In the genomic region with DNA sequence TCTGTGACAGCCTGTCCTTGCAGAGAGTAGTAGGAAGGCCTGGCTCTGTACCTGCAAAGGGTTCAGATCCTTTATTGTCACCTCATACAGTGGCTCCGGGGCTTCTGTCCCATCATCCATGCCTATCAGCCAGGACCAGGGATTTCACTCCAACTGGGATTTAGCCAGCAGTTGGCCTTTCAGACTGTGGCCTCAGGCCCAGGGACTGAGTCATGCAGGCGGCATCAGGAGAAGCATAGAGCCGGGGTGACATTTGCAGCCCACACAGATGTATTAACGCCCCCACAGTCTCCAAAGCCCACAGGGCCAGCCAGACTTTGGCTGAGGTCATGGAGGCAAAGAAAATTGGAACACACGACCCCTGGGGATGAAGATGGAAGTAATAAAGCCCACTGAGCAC, we compare ENCODE assay signal across 17 mouse cellular contexts.
DNase-seq lines count a peak whose midpoint lies in the region; TF ChIP-seq lines count a peak whose summit lies in the region.
"Had no signal": no experiment of that assay in that cellular context is flagged by ENCODE, and none has a peak within 500 bp of the region (broad histone marks: within the 10 kb centered on the region; RNA-seq: fewer than 3 reads in every experiment).

No protein-coding gene starts in this region.

- WGBS in heart, adult 2 months, result 60% methylated on average over 5 of the region's 5 CpGs

- no peak for TF ChIP-seq POLR2A in heart, adult 2 months (IDR thresholded peaks at IDR 0.05; ENCODE audit: insufficient read depth, low read depth, low read length)

- no peak for TF ChIP-seq EP300 in heart, adult 2 months (IDR thresholded peaks at IDR 0.05; ENCODE audit: insufficient read depth, low read depth, low read length)

- peak; percentile 87 for DNase-seq in heart, adult 11 months
- no peak for DNase-seq in heart, adult 2 months
- DNase-seq in adrenal gland, adult 18-20 months (ENCODE audit: low spot score in 2 of 2), result peak; percentile 20 to 26
- DNase-seq in adrenal gland, postnatal 10 days, result peak; percentile 55
- DNase-seq in cerebellum, postnatal 10 days, result peak; percentile 51 to 61
- DNase-seq in frontal cortex, postnatal 36 days (ENCODE audit: low spot score in 2 of 2), result no peak
- DNase-seq in lung, postnatal 4 days, result no peak
- DNase-seq: gastrocnemius, adult 2 months; heart, postnatal 14 days; kidney, postnatal 10 days; lung, postnatal 14 days; thymus, postnatal 14 days had no signal

- H3K27ac ChIP-seq in heart, adult 2 months, result no peak overlapping the region
- H3K27ac ChIP-seq: forebrain, embryonic 15.5 days; gastrocnemius, adult 2 months; hindbrain, embryonic 14.5 days; liver, embryonic 15.5 days; neural tube, embryonic 15.5 days had no signal

- no peaks in the 10 kb centered on the region for H3K36me3 ChIP-seq in heart, adult 2 months (ENCODE audit: control insufficient read depth, insufficient read depth, low read length)
- H3K36me3 ChIP-seq: forebrain, embryonic 15.5 days; liver, embryonic 15.5 days; neural tube, embryonic 15.5 days had no signal

- TF ChIP-seq CTCF in heart, adult 2 months (IDR thresholded peaks at IDR 0.05), result no peak

- H3K79me2 ChIP-seq in heart, adult 2 months (replicated peaks; ENCODE audit: control insufficient read depth, insufficient read depth, low read length), result no peaks in the 10 kb centered on the region

- no peak overlapping the region for H3K9ac ChIP-seq in heart, adult 2 months (ENCODE audit: low read depth, low read length)
- H3K9ac ChIP-seq: forebrain, embryonic 15.5 days; hindbrain, embryonic 14.5 days; liver, embryonic 15.5 days; neural tube, embryonic 15.5 days had no signal

- no peaks in the 10 kb centered on the region for H3K4me1 ChIP-seq in heart, adult 2 months (ENCODE audit: control insufficient read depth, insufficient read depth, low read length)
- H3K4me1 ChIP-seq: forebrain, embryonic 15.5 days; liver, embryonic 15.5 days; neural tube, embryonic 15.5 days had no signal

- H3K27me3 ChIP-seq in heart, adult 2 months (ENCODE audit: control insufficient read depth, insufficient read depth, low read length), result no peaks in the 10 kb centered on the region; the same call in 1 of the 2 replicates
- H3K27me3 ChIP-seq: forebrain, embryonic 15.5 days; liver, embryonic 15.5 days; neural tube, embryonic 15.5 days had no signal

- no peak overlapping the region for H3K4me3 ChIP-seq in heart, adult 2 months
- H3K4me3 ChIP-seq: forebrain, embryonic 15.5 days; gastrocnemius, adult 2 months; liver, embryonic 15.5 days; myocyte; neural tube, embryonic 15.5 days had no signal

- intact Hi-C loops in heart, adult 2 months (cut with DNase I), result no loop called here

Comparison
In these comparisons a context has a peak if more than half of its experiments do, and no peak if none do; other contexts are left out.
1. DNase-seq: peak in heart, adult 11 months (single experiment), adrenal gland, adult 18-20 months (2 of 2), adrenal gland, postnatal 10 days (single experiment) and cerebellum, postnatal 10 days (2 of 2); none in heart, adult 2 months (0 of 2), frontal cortex, postnatal 36 days (0 of 2) and lung, postnatal 4 days (0 of 2).